Mouse (Mus musculus): ENCODE measurements around the gene Bdnf.

Gene Bdnf

DNA sequence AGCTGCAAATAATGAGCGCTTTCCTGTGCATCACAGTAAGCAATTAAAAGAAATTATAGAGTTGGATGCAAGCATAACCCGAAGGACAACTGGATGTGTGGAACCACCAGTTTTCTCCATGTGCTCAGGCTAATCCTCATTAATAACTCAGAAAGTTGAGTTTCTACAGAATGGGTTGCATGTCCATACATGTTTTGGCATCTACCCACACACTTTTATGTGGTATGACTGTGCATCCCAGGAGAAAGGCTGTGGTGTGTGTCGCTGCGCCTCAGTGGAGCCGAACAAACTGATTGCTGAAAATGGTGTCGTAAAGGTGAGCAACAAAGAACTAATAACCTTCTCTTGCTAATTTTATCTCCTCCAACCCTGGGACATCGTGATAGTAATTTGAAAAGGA lies 34.8 kb downstream of the Bdnf start:
- no peak for DNase-seq

GRCm38 (mm10) chr2:109711049-109711448 lies 36.5 kb downstream of the Bdnf start:
- DNase-seq, result no peak

DNA sequence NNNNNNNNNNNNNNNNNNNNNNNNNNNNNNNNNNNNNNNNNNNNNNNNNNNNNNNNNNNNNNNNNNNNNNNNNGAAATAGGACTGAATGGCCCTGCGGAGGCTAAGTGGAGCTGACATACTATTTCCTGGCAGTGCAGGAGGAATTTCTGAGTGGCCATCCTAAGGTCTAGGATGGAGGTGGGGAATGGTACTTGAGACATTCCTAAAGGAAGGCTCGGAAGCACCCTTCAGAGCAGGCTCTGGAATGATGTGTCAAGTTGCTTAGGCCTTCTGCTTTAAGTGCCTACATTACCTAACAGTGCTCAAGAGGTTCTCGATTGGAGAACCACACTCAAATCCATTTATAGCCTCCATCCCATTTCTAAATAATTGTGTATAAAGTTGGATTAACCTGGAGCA lies 50.8 kb downstream of the Bdnf start:
- DNase-seq, result no peak

DNA sequence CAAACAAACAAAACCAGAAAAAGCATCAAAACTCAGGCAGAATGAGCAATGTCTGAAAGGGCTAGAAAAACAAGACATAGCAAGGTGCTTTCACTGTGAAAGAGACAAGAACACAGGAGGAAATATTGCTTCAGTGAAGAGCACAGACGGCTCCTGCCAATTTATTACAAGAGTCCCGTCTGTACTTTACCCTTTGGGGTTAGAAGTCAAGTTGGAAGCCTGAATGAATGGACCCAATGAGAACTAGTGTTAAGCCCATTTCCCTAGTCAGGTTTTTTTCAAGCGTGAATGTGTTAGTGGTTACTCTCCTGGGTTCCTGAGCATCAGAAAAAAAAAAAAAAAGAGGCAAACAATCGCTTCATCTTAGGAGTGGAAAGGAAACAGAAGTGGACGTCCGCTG lies 51.3 kb downstream of the Bdnf start:
- no peak for DNase-seq

- DNase-seq, result no peak
These were observed 54.7 kb downstream of the Bdnf start for GRCm38 (mm10) chr2:109729221-109729620.

- DNase-seq, result no peak
These were observed 58.9 kb downstream of the Bdnf start for GRCm38 (mm10) chr2:109733201-109734039.

- no peak for DNase-seq
These were observed 59.7 kb downstream of the Bdnf start for GRCm38 (mm10) chr2:109734228-109734627.

- DNase-seq, result no peak
These were observed 60.2 kb downstream of the Bdnf start for GRCm38 (mm10) chr2:109734666-109735065.

- no peak for DNase-seq
These were observed 60.8 kb downstream of the Bdnf start for GRCm38 (mm10) chr2:109735347-109735746.

DNA sequence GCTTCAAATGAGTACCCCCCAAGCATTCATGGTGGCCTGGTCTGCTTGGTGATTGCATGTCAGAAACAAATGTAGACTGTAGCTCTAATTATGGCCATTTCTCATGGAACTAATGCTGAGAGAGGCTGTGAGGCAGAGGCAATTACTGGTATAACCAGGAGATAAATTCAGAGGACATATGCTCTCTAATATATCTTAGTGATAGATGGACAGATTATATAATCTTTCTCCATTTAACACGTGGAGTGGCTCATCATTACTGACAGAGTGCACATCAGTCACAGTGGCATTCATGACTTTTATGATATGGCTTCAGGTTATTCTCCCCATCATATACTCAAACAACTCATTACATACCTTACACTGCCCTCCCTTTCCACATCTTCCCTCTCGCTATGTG lies 61.8 kb downstream of the Bdnf start:
- DNase-seq, result no peak

- no peak for DNase-seq
These were observed 63.8 kb downstream of the Bdnf start for GRCm38 (mm10) chr2:109738331-109738730.

GRCm38 (mm10) chr2:109743208-109743960 lies 68.9 kb downstream of the Bdnf start:
- DNase-seq, result no peak

GRCm38 (mm10) chr2:109746223-109746622 lies 71.7 kb downstream of the Bdnf start:
- no peak for DNase-seq

- no peak for DNase-seq
These were observed 73.9 kb downstream of the Bdnf start for GRCm38 (mm10) chr2:109748412-109748811.

DNA sequence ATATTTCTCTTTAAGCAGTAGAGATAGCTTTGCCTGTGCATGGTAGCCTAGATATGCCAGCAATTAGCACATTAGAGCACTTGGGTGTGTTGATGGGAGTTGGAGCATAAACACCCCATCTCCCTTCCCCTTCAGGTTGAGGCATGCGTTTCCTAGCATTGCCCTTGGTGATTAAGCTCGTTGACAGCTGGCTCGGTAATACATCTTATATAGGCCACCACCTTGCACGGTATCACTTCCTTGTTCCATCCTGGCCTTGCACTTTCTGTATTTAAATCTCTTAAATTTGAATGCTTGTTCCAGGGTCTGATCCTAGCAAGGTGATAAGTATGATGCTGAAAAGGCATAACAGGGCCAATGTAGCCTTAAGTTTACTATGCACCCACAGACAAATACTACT lies 74.3 kb downstream of the Bdnf start:
- DNase-seq, result no peak

- no peak for DNase-seq
These were observed 75.5 kb downstream of the Bdnf start for GRCm38 (mm10) chr2:109749964-109750363.

GRCm38 (mm10) chr2:109750484-109750883 lies 76.0 kb downstream of the Bdnf start:
- DNase-seq, result no peak

GRCm38 (mm10) chr2:109756305-109756704 lies 81.8 kb downstream of the Bdnf start:
- no peak for DNase-seq

DNA sequence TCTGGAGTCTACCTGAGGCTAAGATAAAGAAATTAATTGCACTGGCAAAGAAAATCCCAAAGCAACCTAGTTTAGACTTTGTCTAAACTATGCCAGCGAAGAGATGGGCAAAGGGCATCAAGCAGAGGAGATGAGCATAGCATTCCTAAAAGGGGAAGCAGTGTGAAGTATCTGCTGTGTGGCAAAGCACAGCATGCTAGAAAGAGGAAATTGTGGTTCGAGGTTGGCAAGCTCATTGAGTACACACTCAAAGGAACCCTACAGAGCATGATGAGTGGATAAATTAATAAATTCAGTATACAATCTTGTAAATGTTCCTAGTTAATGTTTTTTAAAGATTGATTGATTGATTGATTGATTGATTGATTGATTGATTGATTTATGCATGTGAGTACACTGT lies 92.3 kb downstream of the Bdnf start:
- no peak for DNase-seq

DNA sequence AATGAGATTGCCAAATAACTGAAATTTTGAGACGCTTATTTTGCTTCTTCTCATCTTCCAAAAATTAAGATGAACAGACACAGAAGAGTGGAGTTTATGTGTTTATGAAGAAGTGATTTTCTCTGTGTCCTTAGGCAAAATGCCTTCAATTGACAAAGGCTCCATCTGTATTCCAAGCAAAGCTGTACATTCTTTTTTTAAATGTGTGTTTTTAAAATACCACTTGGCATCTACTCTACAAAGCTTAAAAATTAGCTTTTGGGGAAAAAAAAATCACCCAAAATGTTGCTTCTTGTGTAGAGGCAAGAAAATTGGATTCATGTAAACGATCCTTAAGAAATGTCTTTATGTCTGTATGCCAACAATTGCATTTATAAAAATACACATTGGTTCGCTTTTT lies 94.3 kb downstream of the Bdnf start:
- DNase-seq, result no peak

GRCm38 (mm10) chr2:109776374-109776773 lies 101.9 kb downstream of the Bdnf start:
- DNase-seq, result no peak

All from thymus, postnatal 36 days (tissue).